Mouse (Mus musculus) heart, postnatal 0 days (tissue): ENCODE results near the gene Cyp24a1.
A peak's percentile ranks its signal among the peaks of the same experiment; 100 is the strongest.

Experiments used
- CTCF ChIP-seq: IDR thresholded peaks from 2 replicates; pipeline ENCODE4 v1.5.1; 2016; ENCODE audit warnings: antibody characterized with exemption, control low read depth, low read depth
- EP300 ChIP-seq: IDR thresholded peaks from 2 replicates; pipeline ENCODE4 v1.6.1; 2016; ENCODE audit warnings: antibody characterized with exemption, low read depth

- TF ChIP-seq EP300 (no peak), CTCF (peak; percentile 89)
Measured at GRCm38 (mm10) chr2:170450933-170451332, 46.0 kb downstream of the Cyp24a1 start.
